Mouse (Mus musculus) MEL (cell line): Measurements from ENCODE around the gene Pus3. TPM values are rescaled to one million over a fixed set of nuclear protein-coding genes. Genes with fewer than 3 reads are reported as not detected.
A peak's percentile ranks its signal among the peaks of the same experiment; 100 is the strongest.

Experiments
- DNase-seq: peaks from one replicate; pipeline ENCODE4 v3.0.0; 2011; ENCODE audit warnings: low read depth, low spot score
- H3K27ac ChIP-seq: 2 replicates; pipeline ENCODE4 v1.5.1; 2012; ENCODE audit warnings: low read depth, mild to moderate bottlenecking, control low read depth, low read length, moderate library complexity; ENCODE audit not compliant: control insufficient read depth
- H3K27me3 ChIP-seq, 2 experiments: fragments of 150-350 bp in 1 of 2; sonication (generic) in 1 of 2; 2 replicates each; pipeline ENCODE4 v1.6.1; 2012; ENCODE audit warnings: low read length in 2 of 2, mild to moderate bottlenecking in 2 of 2, improper control_type of control experiment in 1 of 2, moderate library complexity in 1 of 2; ENCODE audit not compliant: insufficient read depth in 2 of 2, control insufficient read depth in 1 of 2
- H3K36me3 ChIP-seq, 2 experiments: 2 replicates each; pipeline ENCODE4 v1.6.1; 2012 to 2014; ENCODE audit warnings: low read length in 2 of 2, improper control_type of control experiment in 1 of 2, inconsistent platforms in 1 of 2, mild to moderate bottlenecking in 1 of 2; ENCODE audit not compliant: insufficient read depth in 2 of 2, control insufficient read depth in 1 of 2
- H3K4me1 ChIP-seq, 2 experiments: fragments of 150-350 bp in 1 of 2; sonication (generic) in 1 of 2; 2 replicates each; pipeline ENCODE4 v1.6.1; 2012; ENCODE audit warnings: low read length in 2 of 2, improper control_type of control experiment in 1 of 2, mild to moderate bottlenecking in 1 of 2; ENCODE audit not compliant: insufficient read depth in 2 of 2, control insufficient read depth in 1 of 2
- H3K4me3 ChIP-seq, 2 experiments: fragments of 150-350 bp in 1 of 2; sonication (generic) in 1 of 2; 2 replicates each; pipeline ENCODE4 v1.5.1; 2012; ENCODE audit warnings: low read depth in 2 of 2, low read length in 2 of 2, mild to moderate bottlenecking in 2 of 2, moderate library complexity in 2 of 2, control low read depth in 1 of 2, improper control_type of control experiment in 1 of 2; ENCODE audit not compliant: control insufficient read depth in 1 of 2, insufficient read depth in 1 of 2
- H3K79me2 ChIP-seq: 2 replicates; pipeline ENCODE4 v1.6.1; 2012; ENCODE audit warnings: mild to moderate bottlenecking, low read length, moderate library complexity; ENCODE audit not compliant: control insufficient read depth, poor library complexity, insufficient read depth
- H3K9ac ChIP-seq: 2 replicates; pipeline ENCODE4 v1.6.1; 2012; ENCODE audit warnings: low read depth, mild to moderate bottlenecking, control low read depth, low read length, moderate library complexity; ENCODE audit not compliant: control insufficient read depth, poor library complexity, severe bottlenecking
- H3K9me3 ChIP-seq: fragments of 150-350 bp; sonication (generic); replicated peaks from 2 replicates; pipeline ENCODE4 v1.6.1; 2012; ENCODE audit warnings: mild to moderate bottlenecking, low read length, improper control_type of control experiment, moderate library complexity; ENCODE audit not compliant: insufficient read depth
- BHLHE40 ChIP-seq: IDR thresholded peaks from 2 replicates; pipeline ENCODE4 v1.6.1; 2012; ENCODE audit warnings: low read depth, mild to moderate bottlenecking, inconsistent platforms, low read length, improper control_type of control experiment, borderline replicate concordance
- CHD2 ChIP-seq: IDR thresholded peaks from 2 replicates; pipeline ENCODE4 v1.6.1; 2011; ENCODE audit warnings: low read length, improper control_type of control experiment
- CTCF ChIP-seq, 3 experiments: IDR thresholded peaks in 2 of 3; conservative IDR thresholded peaks in 1 of 3; 2 replicates each; pipeline ENCODE4 v1.5.1; 2011 to 2012; ENCODE audit warnings: low read length in 3 of 3, low read depth in 2 of 3, mild to moderate bottlenecking in 2 of 3, improper control_type of control experiment in 1 of 3, inconsistent platforms in 1 of 3, mixed read lengths in 1 of 3, moderate library complexity in 1 of 3; ENCODE audit not compliant: control insufficient read depth in 1 of 3, insufficient read depth in 1 of 3, poor library complexity in 1 of 3, severe bottlenecking in 1 of 3
- ELF1 ChIP-seq: IDR thresholded peaks from 2 replicates; pipeline ENCODE4 v1.6.1; 2014; ENCODE audit warnings: low read depth, mild to moderate bottlenecking, inconsistent platforms, low read length, improper control_type of control experiment, moderate library complexity
- ETS1 ChIP-seq: IDR thresholded peaks from 2 replicates; pipeline ENCODE4 v1.6.1; 2012; ENCODE audit warnings: low read depth, mild to moderate bottlenecking, inconsistent platforms, low read length, improper control_type of control experiment, moderate library complexity
- GATA1 ChIP-seq: IDR thresholded peaks from 2 replicates; pipeline ENCODE4 v1.6.1; 2011; ENCODE audit warnings: low read depth, low read length, improper control_type of control experiment
- HCFC1 ChIP-seq: IDR thresholded peaks from 2 replicates; pipeline ENCODE4 v1.6.1; 2012; ENCODE audit warnings: low read depth, mild to moderate bottlenecking, inconsistent platforms, low read length, improper control_type of control experiment, moderate library complexity
- JUND ChIP-seq: IDR thresholded peaks from 2 replicates; pipeline ENCODE4 v1.6.1; 2011; ENCODE audit warnings: low read depth, mild to moderate bottlenecking, improper control_type of control experiment, low read length
- MAFK ChIP-seq: IDR thresholded peaks from 2 replicates; pipeline ENCODE4 v1.6.1; 2011; ENCODE audit warnings: low read depth, mild to moderate bottlenecking, low read length, improper control_type of control experiment, borderline replicate concordance
- MEF2A ChIP-seq: IDR thresholded peaks from 2 replicates; pipeline ENCODE4 v1.6.1; 2014; ENCODE audit warnings: low read depth, mild to moderate bottlenecking, inconsistent platforms, low read length, improper control_type of control experiment; ENCODE audit not compliant: poor library complexity, insufficient replicate concordance, severe bottlenecking; ENCODE audit errors: extremely low read depth
- MYB ChIP-seq: IDR thresholded peaks from 2 replicates; pipeline ENCODE4 v1.6.1; 2011; ENCODE audit warnings: mild to moderate bottlenecking, low read depth, low read length, improper control_type of control experiment
- MYC ChIP-seq: IDR thresholded peaks from 2 replicates; pipeline ENCODE4 v1.6.1; 2011; ENCODE audit warnings: low read depth, mild to moderate bottlenecking, low read length, improper control_type of control experiment, moderate library complexity
- NRF1 ChIP-seq: IDR thresholded peaks from 2 replicates; pipeline ENCODE4 v1.6.1; 2014; ENCODE audit warnings: low read depth, mild to moderate bottlenecking, inconsistent platforms, low read length, improper control_type of control experiment, moderate library complexity; ENCODE audit not compliant: poor library complexity, insufficient read depth, severe bottlenecking
- POLR2A ChIP-seq, 2 experiments: IDR thresholded peaks; 2 replicates each; pipeline ENCODE4 v1.6.1; 2011 to 2012; ENCODE audit warnings: low read length in 2 of 2, mild to moderate bottlenecking in 2 of 2, control low read depth in 1 of 2, improper control_type of control experiment in 1 of 2, low read depth in 1 of 2, moderate library complexity in 1 of 2; ENCODE audit not compliant: control insufficient read depth in 1 of 2, insufficient read depth in 1 of 2, poor library complexity in 1 of 2
- POLR2AphosphoS2 ChIP-seq: IDR thresholded peaks from 2 replicates; pipeline ENCODE4 v1.6.1; 2011; ENCODE audit warnings: low read length, improper control_type of control experiment
- POLR2AphosphoS5 ChIP-seq: IDR thresholded peaks from 2 replicates; pipeline ENCODE4 v1.6.1; 2012; ENCODE audit warnings: low read depth, borderline replicate concordance, mild to moderate bottlenecking, inconsistent platforms, low read length, moderate library complexity, mixed read lengths
- RAD21 ChIP-seq: IDR thresholded peaks from 2 replicates; pipeline ENCODE4 v1.6.1; 2011; ENCODE audit warnings: mild to moderate bottlenecking, low read depth, low read length, improper control_type of control experiment
- RCOR1 ChIP-seq: IDR thresholded peaks from 2 replicates; pipeline ENCODE4 v1.6.1; 2012; ENCODE audit warnings: low read depth, mild to moderate bottlenecking, inconsistent platforms, low read length, improper control_type of control experiment
- SIN3A ChIP-seq: IDR thresholded peaks from 2 replicates; pipeline ENCODE4 v1.6.1; 2012; ENCODE audit warnings: low read length, improper control_type of control experiment, inconsistent platforms
- USF1 ChIP-seq: IDR thresholded peaks from 2 replicates; pipeline ENCODE4 v1.6.1; 2014; ENCODE audit warnings: low read depth, mild to moderate bottlenecking, inconsistent platforms, low read length, improper control_type of control experiment, moderate library complexity
- USF2 ChIP-seq, 2 experiments: IDR thresholded peaks; 2 replicates each; pipeline ENCODE4 v1.6.1; 2011 to 2012; ENCODE audit warnings: improper control_type of control experiment in 2 of 2, low read length in 2 of 2, borderline replicate concordance in 1 of 2, inconsistent platforms in 1 of 2, low read depth in 1 of 2, mild to moderate bottlenecking in 1 of 2; ENCODE audit not compliant: insufficient read depth in 1 of 2
- ZC3H11A ChIP-seq: IDR thresholded peaks from 2 replicates; pipeline ENCODE4 v1.6.1; 2012; ENCODE audit warnings: low read depth, mild to moderate bottlenecking, inconsistent platforms, low read length, improper control_type of control experiment
- ZKSCAN1 ChIP-seq: IDR thresholded peaks from 2 replicates; pipeline ENCODE4 v1.6.1; 2012; ENCODE audit warnings: low read depth, mild to moderate bottlenecking, inconsistent platforms, low read length, improper control_type of control experiment, moderate library complexity
- ZNF384 ChIP-seq: IDR thresholded peaks from 2 replicates; pipeline ENCODE4 v1.6.1; 2012; ENCODE audit warnings: low read depth, mild to moderate bottlenecking, inconsistent platforms, low read length, improper control_type of control experiment
- polyA plus RNA-seq, 2 experiments: library from polyadenylated mRNA; stranded (reverse) in 1 of 2; unstranded in 1 of 2; fragments of >175 nt in 1 of 2; fragments of >200 nt in 1 of 2; gene quantifications; 2 replicates each; pipeline versions ENCODE4 v1.2.1 to v1.2.4; 2012; ENCODE audit warnings: low replicate concordance in 2 of 2, low read depth in 1 of 2; ENCODE audit not compliant: insufficient read length in 2 of 2, insufficient read depth in 1 of 2, missing spikeins in 1 of 2
- total RNA-seq: library from RNA; depleted of rRNA; stranded (reverse); fragments of 300-350 nt; gene quantifications from 2 replicates; pipeline ENCODE4 v1.2.3, GENCODE M21; 2012

Gene Pus3
- total and polyA plus RNA-seq, 3 experiments = 15.8 to 23.8 TPM; not detected in 1

- DNase-seq = no peak
- TF ChIP-seq MEF2A = no peak
- no peak for TF ChIP-seq MYB
- TF ChIP-seq MAFK = no peak
- TF ChIP-seq POLR2A (IDR thresholded peaks at IDR 0.05; ENCODE audit: control insufficient read depth in 1 of 2, insufficient read depth in 1 of 2, low read depth in 1 of 2, low read length in 2 of 2, poor library complexity in 1 of 2) = no peak
- TF ChIP-seq GATA1 = no peak
- TF ChIP-seq ZKSCAN1 = no peak
- TF ChIP-seq POLR2AphosphoS5 = no peak
- H3K27me3 ChIP-seq = no peaks in the 10 kb centered on the region
These were observed 49.4 kb downstream of the Pus3 start for GRCm38 (mm10) chr9:35607647-35608405.

DNA sequence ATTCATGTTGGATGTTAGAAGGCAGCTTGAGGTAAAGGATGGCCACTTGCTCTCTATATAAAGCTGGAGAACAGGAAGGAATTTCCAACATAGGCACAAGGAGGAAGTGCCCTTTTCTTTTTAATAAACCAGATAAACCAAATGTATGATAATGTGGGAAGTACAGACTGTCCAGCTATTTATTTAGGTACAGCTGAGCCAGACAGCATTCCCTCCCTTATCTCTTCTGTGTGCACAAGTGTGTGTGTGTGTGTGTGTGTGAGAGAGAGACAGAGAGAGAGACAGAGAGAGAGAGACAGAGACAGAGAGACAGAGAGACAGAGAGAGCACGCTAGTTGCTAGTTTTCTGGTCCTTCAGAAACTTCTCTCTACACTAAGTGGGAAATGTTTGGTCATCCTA is 53.4 kb downstream of the Pus3 start, which contains the start of gene Pate4:
Gene Pate4, minus strand, starts transcription at position 101 of the 400 bp plus-strand sequence.
- TF ChIP-seq CTCF (IDR thresholded peaks at IDR 0.05 in 2 of 3, conservative IDR thresholded peaks at IDR 0.05 in 1 of 3; ENCODE audit: control insufficient read depth in 1 of 3, insufficient read depth in 1 of 3, low read depth in 2 of 3, low read length in 3 of 3, poor library complexity in 1 of 3, severe bottlenecking in 1 of 3) (no peak), MYC (no peak), JUND (no peak), POLR2AphosphoS5 (no peak), ELF1 (no peak), GATA1 (no peak), CHD2 (no peak), BHLHE40 (no peak)
- Histone ChIP-seq H3K36me3 (no peaks in the 10 kb centered on the region), H3K9ac (no peak within 1 kb of the TSS), H3K4me3 (no peak within 1 kb of the TSS), H3K27ac (no peak within 1 kb of the TSS), H3K79me2 (no peaks in the 10 kb centered on the region), H3K27me3 (peaks cover 0 to 1% of the 10 kb centered on the region in 2 experiments; a peak in 1 of 4 replicates), H3K9me3 (no peaks in the 10 kb centered on the region), H3K4me1 (no peaks in the 10 kb centered on the region)
- DNase-seq = no peak

More at GRCm38 (mm10) chr9:35607647-35608405, 49.4 kb downstream of the Pus3 start:
- Histone ChIP-seq H3K9ac (no peak overlapping the region), H3K9me3 (no peaks in the 10 kb centered on the region), H3K79me2 (no peaks in the 10 kb centered on the region), H3K4me1 (no peaks in the 10 kb centered on the region), H3K27ac (no peak overlapping the region), H3K36me3 (no peaks in the 10 kb centered on the region), H3K4me3 (no peak overlapping the region)

DNA sequence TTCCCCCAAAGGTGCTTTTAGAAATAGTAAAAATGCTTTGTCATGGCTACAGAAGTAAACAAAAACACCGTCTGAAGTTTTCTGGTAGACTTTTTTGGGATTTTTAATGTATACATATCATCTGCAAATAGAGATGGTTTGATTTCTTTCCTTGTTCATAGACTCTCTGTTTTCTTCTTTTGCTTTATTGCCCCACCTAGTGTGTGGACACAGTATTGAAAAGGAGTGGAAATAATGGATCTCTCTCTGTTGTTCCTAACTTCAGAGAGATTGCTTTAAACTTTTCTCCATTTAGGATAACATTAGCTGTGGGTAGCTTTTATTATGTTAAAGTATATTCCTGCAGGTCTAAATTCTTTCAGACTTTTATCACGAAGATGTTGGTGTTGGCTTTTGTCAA is 55.6 kb downstream of the Pus3 start:
- H3K36me3 ChIP-seq = no peaks in the 10 kb centered on the region
- no peak overlapping the region for H3K27ac ChIP-seq
- no peak overlapping the region for H3K9ac ChIP-seq
- H3K9me3 ChIP-seq = no peaks in the 10 kb centered on the region
- peak; percentile 4 for DNase-seq
- H3K4me3 ChIP-seq = no peak overlapping the region
- no peaks in the 10 kb centered on the region for H3K4me1 ChIP-seq
- H3K27me3 ChIP-seq = peaks cover 0 to 1% of the 10 kb centered on the region in 2 experiments; a peak in 2 of 4 replicates
- H3K79me2 ChIP-seq = no peaks in the 10 kb centered on the region
- no peak for TF ChIP-seq RCOR1
- no peak for TF ChIP-seq MEF2A
- no peak for TF ChIP-seq POLR2AphosphoS2
- TF ChIP-seq POLR2A (IDR thresholded peaks at IDR 0.05; ENCODE audit: control insufficient read depth in 1 of 2, insufficient read depth in 1 of 2, low read depth in 1 of 2, low read length in 2 of 2, poor library complexity in 1 of 2) = no peak
- no peak for TF ChIP-seq HCFC1
- TF ChIP-seq CHD2 = no peak
- TF ChIP-seq USF2 (IDR thresholded peaks at IDR 0.05; ENCODE audit: borderline replicate concordance in 1 of 2, insufficient read depth in 1 of 2, low read depth in 1 of 2, low read length in 2 of 2) = no peak
- TF ChIP-seq JUND = no peak
- TF ChIP-seq ZNF384 = no peak
- TF ChIP-seq SIN3A = no peak
- no peak for TF ChIP-seq NRF1
- TF ChIP-seq BHLHE40 = no peak
- no peak for TF ChIP-seq USF1
- no peak for TF ChIP-seq ETS1
- TF ChIP-seq ZC3H11A = no peak
- TF ChIP-seq RAD21 = peak; percentile 42
